Mouse (Mus musculus) lung, postnatal 0 days (tissue): ENCODE measurements around the gene Slc4a4. TPM values are rescaled to one million over a fixed set of nuclear protein-coding genes. Genes with fewer than 3 reads are reported as not detected.
"Not testable (repeated sequence)": the region's sequence is repeated elsewhere in the genome, so short reads cannot be mapped to it uniquely, and the experiment has no call there.

ENCODE experiments used
- ATAC-seq: fragments of 200-750 bp; cut with Nextera tagmentation; 2 replicates; pipeline ENCODE4 v1.8.0; 2017; ENCODE audit warnings: moderate library complexity
- DNase-seq: peaks from one replicate; pipeline ENCODE4 v3.0.0-alpha.2; 2016; ENCODE audit warnings: low spot score
- H3K27ac ChIP-seq: fragments of 300-500 bp; sonication (generic); 2 replicates; pipeline ENCODE4 v1.5.1; 2014; ENCODE audit warnings: antibody characterized with exemption, mild to moderate bottlenecking, low read length, mixed read lengths
- H3K27me3 ChIP-seq: fragments of 300-500 bp; sonication (generic); replicated peaks from 2 replicates; pipeline ENCODE4 v1.6.1; 2014; ENCODE audit warnings: low read length, mixed read lengths; ENCODE audit not compliant: insufficient read depth
- H3K36me3 ChIP-seq: fragments of 300-500 bp; sonication (generic); 2 replicates; pipeline ENCODE4 v1.6.1; 2014; ENCODE audit warnings: low read length, mixed read lengths; ENCODE audit not compliant: insufficient read depth
- H3K4me1 ChIP-seq: fragments of 300-500 bp; sonication (generic); 2 replicates; pipeline ENCODE4 v1.6.1; 2014; ENCODE audit warnings: antibody characterized with exemption, low read depth, low read length, mixed read lengths; ENCODE audit not compliant: insufficient read depth
- H3K4me2 ChIP-seq: fragments of 300-500 bp; sonication (generic); replicated peaks from 2 replicates; pipeline ENCODE4 v1.6.1; 2014; ENCODE audit warnings: low read depth, mild to moderate bottlenecking, low read length, moderate library complexity, mixed read lengths
- H3K4me3 ChIP-seq: fragments of 300-500 bp; sonication (generic); 2 replicates; pipeline ENCODE4 v1.5.1; 2014; ENCODE audit warnings: low read depth, low read length
- H3K9ac ChIP-seq: fragments of 300-500 bp; sonication (generic); replicated peaks from 2 replicates; pipeline ENCODE4 v1.6.1; 2014; ENCODE audit warnings: low read depth, mild to moderate bottlenecking
- H3K9me3 ChIP-seq: fragments of 300-500 bp; sonication (generic); 2 replicates; pipeline ENCODE4 v1.6.1; 2016; ENCODE audit warnings: low read length, mixed read lengths
- CTCF ChIP-seq: IDR thresholded peaks from 2 replicates; pipeline ENCODE4 v1.5.1; 2016; ENCODE audit warnings: antibody characterized with exemption, mild to moderate bottlenecking
- EP300 ChIP-seq: IDR thresholded peaks from 2 replicates; pipeline ENCODE4 v1.6.1; 2016; ENCODE audit warnings: antibody characterized with exemption, mild to moderate bottlenecking, control low read depth
- WGBS: fragments of 180-500 bp; shearing (Covaris S2); extraction: QIAGEN DNeasy Blood & Tissue Kit; methylation state at CpG from one replicate; pipeline ENCODE4 v1.1.7; 2014; 5-methylcytosine and 5-hydroxymethylcytosine counted together
- polyA plus RNA-seq: library from polyadenylated mRNA; unstranded; fragments of >200 nt; fragmentation: Nextera tagmentation; extraction: Ambion mirVana; gene quantifications from 2 replicates; pipeline ENCODE4 v1.2.1, GENCODE M21; 2015

Slc4a4 gene
- polyA plus RNA-seq, 1 experiment from 2014 or later = 2.9 TPM

GRCm38 (mm10) chr5:89098121-89098520 is 211.5 kb downstream of the Slc4a4 start:
- no peak for DNase-seq
- Histone ChIP-seq H3K4me2 (no peak overlapping the region), H3K27me3 (no peaks in the 10 kb centered on the region), H3K36me3 (no peaks in the 10 kb centered on the region), H3K9ac (no peak overlapping the region), H3K4me1 (no peaks in the 10 kb centered on the region), H3K27ac (no peak overlapping the region), H3K4me3 (no peak overlapping the region), H3K9me3 (no peaks in the 10 kb centered on the region)
- no peak for ATAC-seq
- TF ChIP-seq EP300 (no peak), CTCF (no peak)
- WGBS = 75% methylated on average over 4 of the region's 4 CpGs

DNA sequence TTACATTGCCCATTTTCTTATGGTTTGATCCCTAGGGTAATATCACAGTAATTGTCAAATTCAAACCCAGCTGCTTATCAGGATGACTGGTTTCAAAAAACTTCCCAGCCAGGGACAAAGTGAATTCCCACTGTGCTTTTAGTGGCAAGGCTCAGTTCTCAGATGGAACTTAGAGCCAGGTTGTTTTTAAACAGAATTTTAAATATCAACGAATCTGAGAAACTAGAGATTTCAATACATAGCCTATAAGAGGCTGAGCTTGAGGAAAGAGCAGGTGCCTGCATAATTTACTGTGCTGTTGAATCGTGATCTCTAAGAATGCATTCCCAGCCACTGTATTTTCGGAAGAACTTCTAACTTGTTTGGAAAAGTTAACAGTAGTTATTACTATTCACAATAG is 213.3 kb downstream of the Slc4a4 start:
- 86% methylated on average over 3 of the region's 3 CpGs for WGBS
- H3K27me3 ChIP-seq = no peaks in the 10 kb centered on the region
- no peak for DNase-seq
- H3K27ac ChIP-seq = no peak overlapping the region
- no peaks in the 10 kb centered on the region for H3K36me3 ChIP-seq
- H3K9ac ChIP-seq = no peak overlapping the region
- no peaks in the 10 kb centered on the region for H3K4me1 ChIP-seq
- TF ChIP-seq CTCF (no peak), EP300 (no peak)
- H3K4me2 ChIP-seq = no peak overlapping the region
- ATAC-seq = no peak
- no peak overlapping the region for H3K4me3 ChIP-seq
- no peaks in the 10 kb centered on the region for H3K9me3 ChIP-seq

GRCm38 (mm10) chr5:89102560-89102959 is 215.9 kb downstream of the Slc4a4 start:
- no peaks in the 10 kb centered on the region for H3K27me3 ChIP-seq
- no peaks in the 10 kb centered on the region for H3K36me3 ChIP-seq
- no peak for ATAC-seq
- H3K9ac ChIP-seq = no peak overlapping the region
- no peaks in the 10 kb centered on the region for H3K4me1 ChIP-seq
- no peak overlapping the region for H3K4me2 ChIP-seq
- no peak for DNase-seq
- H3K9me3 ChIP-seq = no peaks in the 10 kb centered on the region
- WGBS = 63% methylated on average over 4 of the region's 4 CpGs
- no peak overlapping the region for H3K4me3 ChIP-seq
- TF ChIP-seq CTCF = no peak
- TF ChIP-seq EP300 = no peak
- no peak overlapping the region for H3K27ac ChIP-seq

- no peaks in the 10 kb centered on the region for H3K27me3 ChIP-seq
- no peak overlapping the region for H3K27ac ChIP-seq
- H3K9ac ChIP-seq = no peak overlapping the region
- no peaks in the 10 kb centered on the region for H3K36me3 ChIP-seq
- no peaks in the 10 kb centered on the region for H3K4me1 ChIP-seq
- TF ChIP-seq CTCF (no peak), EP300 (no peak)
- H3K9me3 ChIP-seq = no peaks in the 10 kb centered on the region
- H3K4me2 ChIP-seq = no peak overlapping the region
- no peak for ATAC-seq
- DNase-seq = no peak
- no peak overlapping the region for H3K4me3 ChIP-seq
- WGBS = 78% methylated on average over 9 of the region's 9 CpGs
These were observed 218.7 kb downstream of the Slc4a4 start for GRCm38 (mm10) chr5:89105346-89105745.

- Histone ChIP-seq H3K9ac (no peak overlapping the region), H3K27me3 (no peaks in the 10 kb centered on the region), H3K4me3 (no peak overlapping the region), H3K4me1 (no peaks in the 10 kb centered on the region), H3K4me2 (no peak overlapping the region), H3K9me3 (no peaks in the 10 kb centered on the region), H3K27ac (no peak overlapping the region), H3K36me3 (no peaks in the 10 kb centered on the region)
- no peak for ATAC-seq
- no peak for TF ChIP-seq EP300
- TF ChIP-seq CTCF = no peak
- DNase-seq = no peak
These were observed 219.6 kb downstream of the Slc4a4 start for GRCm38 (mm10) chr5:89106217-89106616.

GRCm38 (mm10) chr5:89108809-89109208 is 222.2 kb downstream of the Slc4a4 start:
- Histone ChIP-seq H3K9ac (no peak overlapping the region), H3K27me3 (no peaks in the 10 kb centered on the region), H3K27ac (no peak overlapping the region), H3K4me3 (no peak overlapping the region), H3K4me1 (no peaks in the 10 kb centered on the region), H3K4me2 (no peak overlapping the region), H3K36me3 (no peaks in the 10 kb centered on the region), H3K9me3 (no peaks in the 10 kb centered on the region)
- no peak for DNase-seq
- ATAC-seq = no peak
- TF ChIP-seq EP300 (no peak), CTCF (no peak)
- WGBS = 82% methylated on average over 1 of the region's 1 CpGs

DNA sequence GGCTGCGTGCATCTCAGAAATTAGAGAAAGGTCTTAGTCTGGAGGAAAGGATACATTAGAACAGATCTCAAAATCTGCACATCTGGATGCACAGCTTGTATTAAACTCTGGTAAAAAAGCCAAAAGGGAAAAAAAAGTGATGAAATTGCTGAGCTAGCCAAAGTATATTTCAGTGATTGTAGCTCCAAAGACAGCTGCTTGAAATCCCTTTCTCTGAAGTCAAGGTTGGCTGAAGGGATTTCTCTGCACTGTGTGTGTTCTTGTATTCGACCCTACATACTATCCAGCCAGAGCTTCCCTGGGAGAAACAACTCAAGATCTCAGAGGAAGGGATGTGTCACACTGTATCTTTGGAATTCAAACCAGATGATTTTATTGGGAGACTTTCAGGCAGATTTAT is 223.2 kb downstream of the Slc4a4 start:
- no peak overlapping the region for H3K4me3 ChIP-seq
- ATAC-seq = no peak
- DNase-seq = no peak

DNA sequence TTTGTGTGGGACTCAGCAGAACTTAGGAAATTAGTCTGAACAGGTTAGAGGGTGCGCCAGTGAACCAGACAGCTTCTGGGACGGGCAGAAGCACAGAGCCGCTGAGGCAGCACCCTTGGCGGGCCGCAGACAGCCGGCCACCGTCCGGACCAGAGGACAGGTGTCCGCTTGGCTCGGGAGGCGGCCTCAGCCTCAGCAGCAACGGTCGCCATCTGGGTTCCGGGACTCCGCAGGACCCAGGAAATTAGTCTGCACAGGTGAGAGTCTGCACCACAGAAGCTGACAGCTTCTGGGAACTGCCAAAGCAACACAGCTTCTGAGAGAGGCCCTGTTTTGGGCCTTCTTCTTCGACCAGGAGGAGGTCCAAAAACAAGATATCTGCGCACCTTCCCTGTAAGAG is 225.4 kb downstream of the Slc4a4 start:
- not testable (repeated sequence) for H3K9me3 ChIP-seq, ATAC-seq, DNase-seq, H3K27me3 ChIP-seq, H3K36me3 ChIP-seq, H3K4me1 ChIP-seq, H3K9ac ChIP-seq, H3K4me3 ChIP-seq, H3K4me2 ChIP-seq, H3K27ac ChIP-seq
- 100% methylated on average over 7 of the region's 17 CpGs for WGBS

More for the DNA sequence above, 223.2 kb downstream of the Slc4a4 start:
- no peak overlapping the region for H3K9ac ChIP-seq
- no peaks in the 10 kb centered on the region for H3K4me1 ChIP-seq
- no peaks in the 10 kb centered on the region for H3K36me3 ChIP-seq
- H3K27me3 ChIP-seq = no peaks in the 10 kb centered on the region
- 67% methylated on average over 2 of the region's 2 CpGs for WGBS
- H3K9me3 ChIP-seq = no peaks in the 10 kb centered on the region
- no peak overlapping the region for H3K27ac ChIP-seq
- no peak overlapping the region for H3K4me2 ChIP-seq
- no peak for TF ChIP-seq EP300
- TF ChIP-seq CTCF = no peak
